Mouse (Mus musculus): Measurements from ENCODE around the gene Dnajc19. TPM values are rescaled to one million over a fixed set of nuclear protein-coding genes. Genes with fewer than 3 reads are reported as not detected.
A peak's percentile ranks its signal among the peaks of the same experiment; 100 is the strongest.
"Not testable (repeated sequence)": the region's sequence is repeated elsewhere in the genome, so short reads cannot be mapped to it uniquely, and the experiment has no call there.

Gene Dnajc19
- 10 to 100 TPM; 83.3 to 89.4 TPM for total RNA-seq (2021)
- long read RNA-seq, experiment 1, transcript Dnajc19-202 (6 exons, 659 nt): major isoform, 89 of 104 reads
- long read RNA-seq, experiment 1, partial matches to known transcripts: 7 of 104 reads
- long read RNA-seq, experiment 1, other reads (novel, unspliced or antisense): 4 of 104 reads
- long read RNA-seq, experiment 2, transcript Dnajc19-202 (6 exons, 659 nt): major isoform, 45 of 51 reads
- long read RNA-seq, experiment 2, partial matches to known transcripts: 0 of 51 reads
- long read RNA-seq, experiment 2, other reads (novel, unspliced or antisense): 3 of 51 reads

DNA sequence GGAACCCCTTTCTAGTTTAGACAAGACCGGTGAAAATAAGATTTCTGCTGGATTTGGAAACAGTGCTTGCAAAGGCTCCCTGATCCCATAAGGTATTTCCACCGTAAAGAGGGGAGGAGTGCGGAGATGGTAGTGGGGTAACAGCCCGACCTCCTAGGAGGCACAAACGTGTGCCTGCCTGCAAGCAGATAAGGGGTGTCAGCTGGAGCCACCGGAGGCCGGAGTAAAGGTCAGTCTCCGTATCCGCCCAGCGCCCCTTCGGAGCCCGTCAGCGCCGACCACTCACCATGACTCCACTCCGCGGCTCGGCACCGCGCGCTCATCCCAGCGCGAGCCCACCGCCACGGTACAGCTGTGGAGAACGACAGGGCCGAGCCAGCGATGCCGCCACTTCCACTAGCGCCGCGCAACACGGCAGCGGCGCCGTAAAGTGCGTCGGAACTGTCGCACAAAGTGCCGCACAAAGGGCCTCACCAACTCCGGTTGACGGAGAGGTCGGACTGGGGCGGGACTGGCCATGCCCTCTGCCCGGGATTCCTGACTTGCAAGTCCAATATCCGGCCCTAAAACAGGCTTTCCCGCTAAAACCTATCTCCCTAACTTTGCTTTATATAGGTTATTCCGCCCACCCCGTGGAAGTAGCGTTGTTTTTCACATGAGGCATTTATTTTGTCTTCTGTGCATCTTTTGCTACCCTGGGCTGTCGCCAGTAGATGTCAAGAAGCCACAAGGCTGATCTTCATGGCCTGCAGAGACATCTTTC is at the start of gene Dnajc19:
TSS of gene Dnajc19 (minus strand) at position 422 of the 763 bp plus-strand sequence.
- DNase-seq: peak; percentile 93 to 94

- no peak for DNase-seq
Observed at GRCm38 (mm10) chr3:34129957-34130356, 48.8 kb upstream of the Dnajc19 start.

GRCm38 (mm10) chr3:34121311-34121710 is 40.2 kb upstream of the Dnajc19 start:
- no peak for DNase-seq

DNA sequence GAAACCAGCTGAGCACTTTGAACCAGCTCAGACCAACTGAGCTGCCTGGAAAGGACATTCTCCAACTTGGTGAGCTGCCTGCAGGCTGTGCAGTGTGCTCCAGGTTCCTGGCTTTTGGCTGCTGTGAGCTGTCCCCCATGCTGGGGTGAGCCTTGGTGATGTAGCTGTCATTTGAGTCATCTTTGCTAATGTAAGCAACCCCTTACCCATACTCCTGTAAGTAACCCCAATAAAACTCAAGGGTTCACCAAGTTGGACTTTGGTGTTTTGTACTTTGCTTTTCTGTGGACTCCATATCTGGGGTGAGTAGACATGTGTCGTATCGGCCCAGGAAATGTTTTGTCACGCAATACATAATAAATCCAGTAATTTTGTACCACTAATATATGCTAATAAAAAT is 39.7 kb upstream of the Dnajc19 start:
- no peak for DNase-seq

DNA sequence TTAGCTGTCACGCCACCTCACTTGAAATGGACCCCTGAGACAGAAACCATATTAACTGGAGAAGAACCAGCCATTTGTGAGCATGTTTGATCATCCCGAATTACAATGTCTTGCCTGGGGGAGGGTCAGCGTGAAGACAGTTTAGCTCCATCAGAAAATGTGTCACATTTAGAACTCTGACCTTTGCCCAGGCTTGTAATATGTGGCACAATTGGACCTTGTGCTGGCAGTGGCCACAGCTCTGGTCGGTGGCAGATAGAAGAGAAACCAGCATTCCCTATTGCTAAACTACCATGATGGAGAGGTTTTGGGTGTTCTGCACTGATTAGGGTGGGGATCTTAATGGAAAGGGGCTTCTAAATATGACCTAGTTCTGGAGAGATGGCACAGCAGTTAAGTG is 38.7 kb upstream of the Dnajc19 start:
- DNase-seq: no peak

- peak in 1 of 2 experiments; percentile 3 for DNase-seq
Observed at GRCm38 (mm10) chr3:34115806-34116205, 34.7 kb upstream of the Dnajc19 start.

DNA sequence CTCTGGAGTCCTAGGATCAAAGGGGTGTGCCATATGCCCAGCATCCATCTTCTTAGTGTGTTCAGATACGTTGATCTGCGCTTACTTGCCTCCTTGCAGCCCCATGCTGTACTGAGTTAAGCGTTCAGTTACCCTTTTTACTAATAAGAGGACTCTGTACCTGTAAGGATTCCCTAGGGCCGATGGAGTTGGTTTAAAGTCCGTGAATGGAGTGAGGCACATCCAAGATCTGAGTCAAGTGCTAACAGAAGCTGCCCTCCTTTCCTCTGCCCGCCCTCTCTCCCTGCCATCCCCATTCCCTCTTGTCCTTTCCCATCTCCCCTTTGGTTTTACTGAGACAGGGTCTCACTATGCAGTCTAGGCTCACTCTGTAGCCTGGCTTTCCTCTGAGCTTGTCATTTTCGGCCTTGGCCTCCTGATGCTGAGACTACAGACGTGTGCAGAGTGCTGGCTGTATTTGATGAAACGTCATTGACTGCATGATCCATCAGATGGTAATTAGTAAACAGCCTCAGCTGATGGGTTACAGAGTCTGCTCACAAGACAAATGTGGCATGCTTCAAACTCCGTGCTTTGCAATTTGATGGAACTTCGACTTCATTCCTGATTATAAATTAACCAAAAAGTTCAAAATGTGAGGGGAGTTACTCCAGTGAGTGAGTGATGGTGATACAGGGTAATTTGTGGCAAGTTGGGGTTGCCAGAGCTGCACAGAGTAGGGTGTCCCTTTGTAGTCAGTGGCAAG is 31.0 kb upstream of the Dnajc19 start:
- no peak for DNase-seq

- DNase-seq: no peak
Observed at GRCm38 (mm10) chr3:34107631-34108030, 26.5 kb upstream of the Dnajc19 start.

GRCm38 (mm10) chr3:34106421-34106820 is 25.3 kb upstream of the Dnajc19 start:
- no peak for DNase-seq

DNA sequence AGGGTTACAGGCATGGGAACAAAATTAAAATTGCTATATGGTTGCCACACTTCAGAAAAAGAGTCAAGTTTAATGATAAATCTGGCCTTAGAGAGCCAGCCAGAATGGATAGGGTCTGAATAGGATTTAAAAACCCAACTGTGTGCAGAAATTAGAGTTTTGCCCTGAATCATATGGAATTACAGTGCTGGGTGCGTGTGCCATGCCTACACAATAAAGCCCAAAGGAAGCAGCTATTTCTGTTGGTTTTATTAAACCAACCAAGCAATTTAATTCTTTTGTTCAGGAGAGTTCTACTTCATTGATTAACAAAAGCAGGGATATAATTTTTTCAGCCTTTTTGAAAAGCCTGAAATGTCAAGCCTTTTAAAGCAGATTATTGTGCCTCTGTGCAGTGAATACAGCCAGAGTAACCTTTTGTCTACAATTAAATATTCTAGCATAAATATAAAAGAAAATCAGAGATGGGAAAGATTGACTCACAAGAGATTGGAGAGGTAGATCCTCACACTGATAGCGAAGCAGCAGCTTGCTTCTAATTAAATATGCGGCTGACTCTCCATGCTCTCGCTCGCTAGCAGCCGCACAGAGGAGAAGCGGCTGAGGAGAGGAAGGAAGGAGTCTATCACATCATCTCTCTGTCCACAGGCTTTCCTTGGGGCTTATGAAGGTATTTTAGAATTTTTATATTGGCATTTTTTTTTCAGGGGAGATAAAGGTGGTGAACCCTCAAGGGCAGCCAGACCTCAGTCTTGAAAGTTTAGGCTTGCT is 23.0 kb upstream of the Dnajc19 start:
- no peak for DNase-seq

GRCm38 (mm10) chr3:34102891-34103290 is 21.8 kb upstream of the Dnajc19 start:
- no peak for DNase-seq

- DNase-seq: no peak
Observed at GRCm38 (mm10) chr3:34083655-34084054, 2.5 kb upstream of the Dnajc19 start.

DNA sequence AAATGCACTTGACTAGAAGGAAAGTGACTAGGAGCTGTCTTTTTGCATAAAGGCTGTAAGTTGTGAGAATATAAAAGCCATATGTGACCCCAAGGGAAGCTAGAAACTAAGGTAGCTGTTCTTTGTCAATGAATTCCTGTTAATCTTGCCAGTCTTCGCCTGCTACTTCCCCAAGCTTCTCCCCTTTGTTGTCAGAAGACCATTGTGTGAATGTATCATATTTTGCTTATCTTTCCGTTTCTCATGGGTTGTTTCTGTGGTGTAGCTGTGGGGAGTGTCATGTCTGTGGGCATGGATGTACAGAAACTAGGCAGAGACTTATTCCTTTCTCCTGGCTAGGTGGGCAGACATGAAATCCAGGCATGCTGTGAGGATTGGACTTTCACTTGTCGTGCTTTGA is 808 bp upstream of the Dnajc19 start:
- no peak for DNase-seq

DNA sequence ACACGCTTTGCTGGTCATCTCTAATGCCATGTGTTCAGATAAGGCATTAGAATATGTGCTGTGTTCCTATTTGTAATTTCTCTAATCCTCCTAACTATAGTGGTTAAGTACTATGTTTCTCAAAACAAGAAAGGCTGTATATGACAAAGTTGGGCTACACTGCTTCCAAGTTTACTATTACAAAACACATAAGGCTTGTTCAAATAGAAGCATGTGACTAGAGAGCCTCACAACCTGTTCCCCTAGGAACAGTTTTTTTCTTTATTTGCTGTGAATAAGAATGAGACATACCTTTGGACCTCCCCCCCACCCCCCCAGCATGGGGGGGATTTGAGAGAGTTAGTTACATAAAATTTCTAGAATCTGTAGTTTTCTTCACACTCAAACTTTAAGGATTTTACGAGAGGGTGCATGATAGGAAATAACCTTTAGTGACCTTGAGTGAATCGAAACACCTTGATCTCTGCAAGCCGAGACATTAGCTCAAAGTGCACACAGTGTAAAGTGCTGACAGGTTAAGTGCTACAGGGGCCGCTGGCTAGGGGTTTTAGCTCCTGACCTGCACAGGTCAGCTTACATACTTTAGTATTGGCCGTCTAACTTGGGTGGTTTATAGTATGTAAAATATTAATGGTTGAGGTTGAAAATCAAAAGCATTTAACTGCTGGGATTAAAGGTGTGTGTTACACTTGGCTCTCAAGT is 4.9 kb downstream of the Dnajc19 start:
- DNase-seq: no peak

GRCm38 (mm10) chr3:34072726-34073125 is 8.4 kb downstream of the Dnajc19 start:
- no peak for DNase-seq

GRCm38 (mm10) chr3:34068943-34069342 is 12.2 kb downstream of the Dnajc19 start:
- DNase-seq: not testable (repeated sequence)

DNA sequence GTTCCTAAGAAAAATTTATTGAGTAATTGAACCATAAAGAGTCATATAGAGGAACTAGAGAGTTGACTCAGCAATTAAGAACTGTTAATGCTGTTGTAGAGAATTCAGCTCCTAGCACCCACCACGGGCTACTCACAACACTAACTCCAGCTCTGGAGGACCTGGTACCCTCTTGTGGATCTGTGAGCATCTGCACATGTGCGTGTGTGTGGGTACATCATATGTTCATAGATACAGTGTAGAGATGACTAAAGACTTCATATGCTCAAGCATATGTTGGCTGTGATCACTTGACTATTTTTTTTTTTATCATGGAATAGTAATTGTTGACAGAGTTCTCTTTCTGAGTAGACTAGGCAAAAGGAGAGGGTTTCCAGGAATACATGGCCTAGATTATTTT is 18.8 kb downstream of the Dnajc19 start:
- no peak for DNase-seq

DNA sequence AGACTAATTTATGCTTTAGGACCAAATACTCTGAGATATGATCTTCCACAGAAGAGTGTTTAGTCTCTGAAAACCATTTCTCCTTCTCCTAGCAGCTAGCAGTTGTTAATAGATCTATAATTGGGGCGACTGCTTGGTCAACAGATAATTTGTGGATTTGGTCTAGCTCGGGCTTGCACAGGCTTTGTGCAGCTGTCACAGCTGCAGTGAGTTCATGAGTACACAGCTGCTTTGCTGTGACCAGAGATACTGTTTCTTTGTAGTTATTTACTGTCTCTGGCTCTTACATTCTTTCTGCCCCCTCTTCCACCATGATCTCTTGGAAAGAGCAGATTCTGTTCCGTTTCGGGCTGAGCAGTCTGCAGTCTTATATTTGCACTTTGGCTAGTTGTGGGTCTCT is 39.1 kb downstream of the Dnajc19 start:
- DNase-seq: no peak

- no peak for DNase-seq
Observed at GRCm38 (mm10) chr3:34035706-34036105, 45.4 kb downstream of the Dnajc19 start.

GRCm38 (mm10) chr3:34034803-34035202 is 46.3 kb downstream of the Dnajc19 start:
- no peak for DNase-seq

- DNase-seq: no peak
Observed at GRCm38 (mm10) chr3:34033720-34034364, 47.3 kb downstream of the Dnajc19 start.
